Mouse (Mus musculus) intestine, postnatal 0 days (tissue): ENCODE measurements around the gene Nos3. TPM values are rescaled to one million over a fixed set of nuclear protein-coding genes. Genes with fewer than 3 reads are reported as not detected.

Experiments used
- ATAC-seq: fragments of 200-750 bp; cut with Nextera tagmentation; 2 replicates; pipeline ENCODE4 v1.8.0; 2017; ENCODE audit warnings: mild to moderate bottlenecking, moderate TSS enrichment, moderate library complexity
- H3K27ac ChIP-seq: fragments of 300-500 bp; sonication (generic); 2 replicates; pipeline ENCODE4 v1.5.1; 2014; ENCODE audit warnings: mild to moderate bottlenecking, low read depth, low read length, moderate library complexity
- H3K27me3 ChIP-seq: fragments of 300-500 bp; sonication (generic); replicated peaks from 2 replicates; pipeline ENCODE4 v1.6.1; 2014; ENCODE audit warnings: low read length, mixed read lengths; ENCODE audit not compliant: control insufficient read depth, insufficient read depth
- H3K36me3 ChIP-seq: fragments of 300-500 bp; sonication (generic); 2 replicates; pipeline ENCODE4 v1.6.1; 2014; ENCODE audit warnings: mild to moderate bottlenecking, moderate library complexity; ENCODE audit not compliant: control insufficient read depth, insufficient read depth
- H3K4me1 ChIP-seq: fragments of 300-500 bp; sonication (generic); replicated peaks from 2 replicates; pipeline ENCODE4 v1.6.1; 2014; ENCODE audit warnings: antibody characterized with exemption, low read length, mixed read lengths; ENCODE audit not compliant: control insufficient read depth, insufficient read depth
- H3K4me2 ChIP-seq: fragments of 300-500 bp; sonication (generic); replicated peaks from 2 replicates; pipeline ENCODE4 v1.6.1; 2014; ENCODE audit warnings: low read depth, mild to moderate bottlenecking, moderate library complexity
- H3K4me3 ChIP-seq: fragments of 300-500 bp; sonication (generic); 2 replicates; pipeline ENCODE4 v1.5.1; 2014; ENCODE audit warnings: low read depth, low read length
- H3K9ac ChIP-seq: fragments of 300-500 bp; sonication (generic); 2 replicates; pipeline ENCODE4 v1.6.1; 2014; ENCODE audit warnings: mild to moderate bottlenecking, low read depth, low read length
- H3K9me3 ChIP-seq: fragments of 300-500 bp; sonication (generic); 2 replicates; pipeline ENCODE4 v1.6.1; 2016; ENCODE audit warnings: mixed run types; ENCODE audit not compliant: control insufficient read depth
- CTCF ChIP-seq: sonication (generic); IDR thresholded peaks from 2 replicates; pipeline ENCODE4 v1.5.1; 2016; ENCODE audit warnings: low read depth, mild to moderate bottlenecking, control low read depth, antibody characterized with exemption, moderate library complexity
- WGBS: fragments of 180-500 bp; shearing (Covaris S2); extraction: QIAGEN DNeasy Blood & Tissue Kit; methylation state at CpG from one replicate; pipeline ENCODE4 v1.1.7; 2014; 5-methylcytosine and 5-hydroxymethylcytosine counted together
- polyA plus RNA-seq: library from polyadenylated mRNA; unstranded; fragments of >200 nt; fragmentation: Nextera tagmentation; extraction: Ambion mirVana; gene quantifications from 2 replicates; pipeline ENCODE4 v1.2.1, GENCODE M21; 2015

The Nos3 gene
- polyA plus RNA-seq, 1 experiment from 2014 or later, result 3.5 TPM

- H3K9ac ChIP-seq, result peak overlapping the region; percentile 63
- peaks cover 21% of the 10 kb centered on the region for H3K36me3 ChIP-seq
- peaks cover 10% of the 10 kb centered on the region for H3K4me1 ChIP-seq
- WGBS, result 2% methylated on average over 58 of the region's 60 CpGs
- H3K4me2 ChIP-seq, result peak overlapping the region; percentile 84
- TF ChIP-seq CTCF, result no peak
- ATAC-seq, result peak; percentile 40
- no peaks in the 10 kb centered on the region for H3K9me3 ChIP-seq
- no peaks in the 10 kb centered on the region for H3K27me3 ChIP-seq
- peak overlapping the region; percentile 96 for H3K27ac ChIP-seq
- H3K4me3 ChIP-seq, result peak overlapping the region; percentile 75
Measured at GRCm38 (mm10) chr5:24424861-24425411, 60.3 kb downstream of the Nos3 start.

- WGBS, result under 1% methylated on average over 30 of the region's 30 CpGs
Measured at GRCm38 (mm10) chr5:24425421-24426036, 60.9 kb downstream of the Nos3 start.

GRCm38 (mm10) chr5:24426037-24426432 lies 61.4 kb downstream of the Nos3 start:
- Histone ChIP-seq H3K4me3 (peak overlapping the region; percentile 75), H3K4me2 (peak overlapping the region; percentile 84), H3K27ac (peak overlapping the region; percentile 88; the same call in 1 of the 2 replicates), H3K9ac (peak overlapping the region; percentile 63), H3K9me3 (no peaks in the 10 kb centered on the region), H3K27me3 (no peaks in the 10 kb centered on the region), H3K4me1 (peaks cover 10% of the 10 kb centered on the region), H3K36me3 (peaks cover 21% of the 10 kb centered on the region)
- no peak for ATAC-seq
- 0 out of 2 replicates have a peak, but pooled peaks have one; percentile 7 for TF ChIP-seq CTCF
- WGBS, result 2% methylated on average over 10 of the region's 10 CpGs

More at GRCm38 (mm10) chr5:24425421-24426036, 60.9 kb downstream of the Nos3 start:
- peaks cover 10% of the 10 kb centered on the region for H3K4me1 ChIP-seq
- no peaks in the 10 kb centered on the region for H3K27me3 ChIP-seq
- no peak for ATAC-seq
- no peaks in the 10 kb centered on the region for H3K9me3 ChIP-seq
- peak overlapping the region; percentile 96 for H3K27ac ChIP-seq
- H3K4me3 ChIP-seq, result peak overlapping the region; percentile 75
- peak overlapping the region; percentile 84 for H3K4me2 ChIP-seq
- peak; percentile 57 for TF ChIP-seq CTCF
- H3K9ac ChIP-seq, result peak overlapping the region; percentile 63
- peaks cover 21% of the 10 kb centered on the region for H3K36me3 ChIP-seq

GRCm38 (mm10) chr5:24426556-24427284 lies 62.1 kb downstream of the Nos3 start:
- WGBS, result 5% methylated on average over 9 of the region's 9 CpGs
- peak overlapping the region; percentile 63; the same call in 1 of the 2 replicates for H3K9ac ChIP-seq
- TF ChIP-seq CTCF, result no peak

GRCm38 (mm10) chr5:24427285-24427633 lies 62.6 kb downstream of the Nos3 start:
- peaks cover 30% of the 10 kb centered on the region for H3K36me3 ChIP-seq
- peak; percentile 16 for ATAC-seq
- H3K4me3 ChIP-seq, result peak overlapping the region; percentile 75
- peaks cover 10% of the 10 kb centered on the region for H3K4me1 ChIP-seq
- H3K9me3 ChIP-seq, result no peaks in the 10 kb centered on the region
- H3K9ac ChIP-seq, result peak overlapping the region; percentile 27; the same call in 1 of the 2 replicates
- H3K4me2 ChIP-seq, result peak overlapping the region; percentile 84
- H3K27me3 ChIP-seq, result no peaks in the 10 kb centered on the region
- TF ChIP-seq CTCF, result peak; percentile 14; the same call in 1 of the 2 replicates
- WGBS, result 24% methylated on average over 12 of the region's 12 CpGs
- H3K27ac ChIP-seq, result peak overlapping the region; percentile 88

More at GRCm38 (mm10) chr5:24426556-24427284, 62.1 kb downstream of the Nos3 start:
- H3K36me3 ChIP-seq, result peaks cover 24% of the 10 kb centered on the region
- peak overlapping the region; percentile 84 for H3K4me2 ChIP-seq
- H3K4me1 ChIP-seq, result peaks cover 10% of the 10 kb centered on the region
- H3K9me3 ChIP-seq, result no peaks in the 10 kb centered on the region
- peak overlapping the region; percentile 75 for H3K4me3 ChIP-seq
- no peaks in the 10 kb centered on the region for H3K27me3 ChIP-seq
- ATAC-seq, result no peak
- peak overlapping the region; percentile 88 for H3K27ac ChIP-seq

- Histone ChIP-seq H3K4me1 (peaks cover 10% of the 10 kb centered on the region), H3K9me3 (no peaks in the 10 kb centered on the region), H3K4me3 (peak overlapping the region; percentile 75), H3K27me3 (no peaks in the 10 kb centered on the region), H3K9ac (peak overlapping the region; percentile 54), H3K36me3 (peaks cover 37% of the 10 kb centered on the region), H3K4me2 (peak overlapping the region; percentile 84), H3K27ac (peak overlapping the region; percentile 88)
- peak; percentile 60 for ATAC-seq
- WGBS, result 8% methylated on average over 15 of the region's 15 CpGs
- TF ChIP-seq CTCF, result no peak
Measured at GRCm38 (mm10) chr5:24427981-24428402, 63.4 kb downstream of the Nos3 start.
